Mouse (Mus musculus): ENCODE measurements around the gene 2210010C04Rik. TPM values are rescaled to one million over a fixed set of nuclear protein-coding genes. Genes with fewer than 3 reads are reported as not detected.
A peak's percentile ranks its signal among the peaks of the same experiment; 100 is the strongest.

Gene 2210010C04Rik
- total and polyA plus RNA-seq, 3 experiments = 0.06 TPM; not detected in 2

DNA sequence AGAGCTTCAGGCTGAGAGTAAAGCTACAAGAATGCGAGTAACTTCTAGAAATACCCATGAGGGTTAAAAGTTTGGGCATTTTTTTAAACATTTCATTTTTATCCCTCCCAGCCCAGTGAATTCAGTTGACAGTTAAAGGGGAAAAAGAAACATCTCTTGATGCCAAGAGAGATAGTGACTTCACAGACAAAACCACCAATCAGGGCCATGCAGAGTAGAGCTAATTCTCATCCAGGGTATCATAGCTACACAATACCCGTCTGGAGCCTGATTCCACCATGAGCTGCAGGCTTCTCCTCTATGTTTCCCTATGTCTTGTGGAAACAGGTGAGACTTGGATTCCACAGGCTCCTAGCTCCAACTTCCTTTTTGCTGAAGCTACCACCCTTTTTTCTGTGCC, 26.8 kb upstream of the 2210010C04Rik start:
- Histone ChIP-seq H3K4me1 (ENCODE audit: control insufficient read depth, insufficient read depth, low read length) (no peaks in the 10 kb centered on the region), H3K79me2 (replicated peaks; ENCODE audit: control insufficient read depth, insufficient read depth, low read length) (no peaks in the 10 kb centered on the region), H3K27ac (no peak overlapping the region), H3K4me3 (no peak overlapping the region), H3K9ac (ENCODE audit: low read depth, low read length) (no peak overlapping the region), H3K27me3 (ENCODE audit: control insufficient read depth, insufficient read depth, low read length) (no peaks in the 10 kb centered on the region), H3K36me3 (ENCODE audit: control insufficient read depth, insufficient read depth, low read length) (no peaks in the 10 kb centered on the region)
- 65% methylated on average over 2 of the region's 2 CpGs for WGBS
- no peak for TF ChIP-seq CTCF (IDR thresholded peaks at IDR 0.05)
- TF ChIP-seq POLR2A (IDR thresholded peaks at IDR 0.05; ENCODE audit: insufficient read depth, low read depth, low read length) = no peak
- TF ChIP-seq EP300 (IDR thresholded peaks at IDR 0.05; ENCODE audit: insufficient read depth, low read depth, low read length) = no peak
- intact Hi-C loops (cut with DNase I) = no loop called here
- DNase-seq = no peak

DNA sequence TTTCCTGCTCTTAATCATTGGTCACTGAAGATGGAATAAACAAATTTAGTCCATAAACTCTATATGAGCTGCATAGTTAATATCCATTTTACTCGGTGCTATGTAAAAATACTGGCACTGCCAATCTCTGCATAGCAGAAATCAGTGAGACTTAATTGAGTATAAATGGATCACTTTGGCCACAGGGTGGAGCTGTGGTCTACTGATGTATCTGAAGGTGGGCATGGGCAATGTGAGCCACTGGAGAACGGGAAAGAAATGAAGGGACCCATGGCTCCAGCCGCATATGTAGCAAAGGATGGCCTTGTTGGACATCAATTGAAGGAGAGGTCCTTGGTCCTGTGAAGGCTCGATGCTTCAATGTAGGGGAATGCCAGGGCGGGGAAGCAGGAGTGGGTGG, 25.8 kb upstream of the 2210010C04Rik start:
- no peaks in the 10 kb centered on the region for H3K4me1 ChIP-seq (ENCODE audit: control insufficient read depth, insufficient read depth, low read length)
- intact Hi-C loops (cut with DNase I) = no loop called here
- H3K36me3 ChIP-seq (ENCODE audit: control insufficient read depth, insufficient read depth, low read length) = no peaks in the 10 kb centered on the region
- no peak for DNase-seq
- H3K79me2 ChIP-seq (replicated peaks; ENCODE audit: control insufficient read depth, insufficient read depth, low read length) = no peaks in the 10 kb centered on the region
- H3K27ac ChIP-seq = no peak overlapping the region
- 65% methylated on average over 5 of the region's 5 CpGs for WGBS
- TF ChIP-seq POLR2A (IDR thresholded peaks at IDR 0.05; ENCODE audit: insufficient read depth, low read depth, low read length) = no peak
- no peak for TF ChIP-seq EP300 (IDR thresholded peaks at IDR 0.05; ENCODE audit: insufficient read depth, low read depth, low read length)
- TF ChIP-seq CTCF (IDR thresholded peaks at IDR 0.05) = no peak
- no peaks in the 10 kb centered on the region for H3K27me3 ChIP-seq (ENCODE audit: control insufficient read depth, insufficient read depth, low read length)
- H3K9ac ChIP-seq (ENCODE audit: low read depth, low read length) = no peak overlapping the region
- H3K4me3 ChIP-seq = no peak overlapping the region

DNA sequence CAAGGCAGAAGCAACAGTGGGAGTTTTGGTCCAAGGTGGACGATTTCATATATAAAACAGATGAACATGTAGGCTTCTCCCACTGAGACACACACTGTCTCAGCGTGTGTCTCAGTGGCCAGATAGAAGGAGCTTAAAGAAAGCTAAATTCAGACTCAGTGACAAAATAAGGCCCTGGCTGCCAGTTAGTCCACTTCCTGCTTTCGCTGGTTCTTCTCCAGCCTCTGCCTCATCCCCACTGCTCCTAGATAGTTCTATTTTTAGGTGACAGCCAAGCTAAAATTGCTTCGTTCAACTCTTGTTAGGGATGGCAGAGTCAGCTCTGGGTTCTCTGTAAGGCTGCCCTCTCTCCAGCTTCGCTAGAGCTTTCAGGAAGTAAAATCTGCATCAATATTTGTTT, 22.3 kb upstream of the 2210010C04Rik start:
- H3K79me2 ChIP-seq (replicated peaks; ENCODE audit: control insufficient read depth, insufficient read depth, low read length) = no peaks in the 10 kb centered on the region
- no peak overlapping the region for H3K9ac ChIP-seq (ENCODE audit: low read depth, low read length)
- TF ChIP-seq POLR2A (IDR thresholded peaks at IDR 0.05; ENCODE audit: insufficient read depth, low read depth, low read length) = no peak
- TF ChIP-seq EP300 (IDR thresholded peaks at IDR 0.05; ENCODE audit: insufficient read depth, low read depth, low read length) = no peak
- no peak for TF ChIP-seq CTCF (IDR thresholded peaks at IDR 0.05)
- intact Hi-C loops (cut with DNase I) = loop anchor here (10.0 kb wide), 2 partner anchors 77 to 467 kb away; partner anchors contain the start of gene Prss2
- peak overlapping the region; percentile 15; the same call in 1 of the 2 replicates for H3K27ac ChIP-seq
- no peaks in the 10 kb centered on the region for H3K27me3 ChIP-seq (ENCODE audit: control insufficient read depth, insufficient read depth, low read length)
- H3K4me1 ChIP-seq (ENCODE audit: control insufficient read depth, insufficient read depth, low read length) = no peaks in the 10 kb centered on the region
- H3K36me3 ChIP-seq (ENCODE audit: control insufficient read depth, insufficient read depth, low read length) = no peaks in the 10 kb centered on the region
- 43% methylated on average over 5 of the region's 5 CpGs for WGBS
- H3K4me3 ChIP-seq = no peak overlapping the region
- DNase-seq = no peak

DNA sequence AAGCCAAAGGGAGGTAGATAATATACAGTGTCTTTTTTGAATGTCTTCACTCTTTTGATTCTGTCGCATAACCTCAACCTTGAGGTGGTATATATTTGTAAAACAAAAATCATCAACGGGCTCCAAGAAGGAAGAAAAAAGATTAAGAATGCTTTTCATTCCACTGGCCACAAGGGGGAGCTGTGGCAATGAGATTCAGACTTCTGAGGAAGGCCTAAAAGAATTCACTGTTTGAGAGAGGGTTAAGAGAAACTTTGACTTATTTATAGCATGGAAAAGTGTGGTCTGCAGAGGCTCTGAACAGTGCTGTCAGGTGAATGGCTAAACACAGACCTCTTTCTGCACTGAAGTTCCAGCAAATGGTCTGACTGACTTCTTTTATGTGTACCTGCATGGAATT, 20.3 kb upstream of the 2210010C04Rik start:
- Histone ChIP-seq H3K27ac (no peak overlapping the region), H3K4me1 (ENCODE audit: control insufficient read depth, insufficient read depth, low read length) (no peaks in the 10 kb centered on the region), H3K4me3 (no peak overlapping the region), H3K9ac (ENCODE audit: low read depth, low read length) (no peak overlapping the region), H3K79me2 (replicated peaks; ENCODE audit: control insufficient read depth, insufficient read depth, low read length) (no peaks in the 10 kb centered on the region), H3K36me3 (ENCODE audit: control insufficient read depth, insufficient read depth, low read length) (no peaks in the 10 kb centered on the region), H3K27me3 (ENCODE audit: control insufficient read depth, insufficient read depth, low read length) (no peaks in the 10 kb centered on the region)
- intact Hi-C loops (cut with DNase I) = loop anchor here (10.0 kb wide), 2 partner anchors 79 to 469 kb away; partner anchors contain the start of gene Prss2
- peak in 1 of 2 experiments; percentile 22 for DNase-seq
- peak; percentile 83 for TF ChIP-seq CTCF (IDR thresholded peaks at IDR 0.05)
- no peak for TF ChIP-seq POLR2A (IDR thresholded peaks at IDR 0.05; ENCODE audit: insufficient read depth, low read depth, low read length)
- 33% methylated on average over 2 of the region's 2 CpGs for WGBS

DNA sequence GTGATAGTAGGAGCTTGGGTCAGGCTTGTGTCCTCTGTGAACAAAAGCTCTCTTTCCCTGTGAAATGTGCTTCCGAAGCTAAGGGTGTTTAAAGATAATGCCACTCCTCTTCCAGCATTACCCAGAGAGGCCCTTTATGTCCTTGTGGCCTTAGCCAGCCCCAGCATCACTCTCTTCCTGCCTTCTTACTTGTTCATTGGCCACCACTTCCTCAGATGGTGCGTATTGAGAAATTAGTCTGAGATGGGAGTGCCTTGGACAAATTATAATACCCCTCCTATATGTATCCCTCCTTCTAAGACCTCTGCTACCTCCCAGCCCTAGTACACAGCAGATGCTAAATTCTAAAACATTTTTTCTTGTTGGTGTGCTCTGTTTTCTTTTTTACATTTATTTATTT, 19.1 kb upstream of the 2210010C04Rik start:
- intact Hi-C loops (cut with DNase I) = loop anchor here (10.0 kb wide), 2 partner anchors 80 to 470 kb away; partner anchors contain the start of gene Prss2
- Histone ChIP-seq H3K4me3 (no peak overlapping the region), H3K27ac (no peak overlapping the region), H3K9ac (ENCODE audit: low read depth, low read length) (no peak overlapping the region), H3K4me1 (ENCODE audit: control insufficient read depth, insufficient read depth, low read length) (no peaks in the 10 kb centered on the region), H3K79me2 (replicated peaks; ENCODE audit: control insufficient read depth, insufficient read depth, low read length) (no peaks in the 10 kb centered on the region), H3K36me3 (ENCODE audit: control insufficient read depth, insufficient read depth, low read length) (no peaks in the 10 kb centered on the region), H3K27me3 (ENCODE audit: control insufficient read depth, insufficient read depth, low read length) (no peaks in the 10 kb centered on the region)
- DNase-seq = no peak
- TF ChIP-seq CTCF (IDR thresholded peaks at IDR 0.05) (no peak), POLR2A (IDR thresholded peaks at IDR 0.05; ENCODE audit: insufficient read depth, low read depth, low read length) (no peak)
- WGBS = 78% methylated on average over 2 of the region's 2 CpGs

DNA sequence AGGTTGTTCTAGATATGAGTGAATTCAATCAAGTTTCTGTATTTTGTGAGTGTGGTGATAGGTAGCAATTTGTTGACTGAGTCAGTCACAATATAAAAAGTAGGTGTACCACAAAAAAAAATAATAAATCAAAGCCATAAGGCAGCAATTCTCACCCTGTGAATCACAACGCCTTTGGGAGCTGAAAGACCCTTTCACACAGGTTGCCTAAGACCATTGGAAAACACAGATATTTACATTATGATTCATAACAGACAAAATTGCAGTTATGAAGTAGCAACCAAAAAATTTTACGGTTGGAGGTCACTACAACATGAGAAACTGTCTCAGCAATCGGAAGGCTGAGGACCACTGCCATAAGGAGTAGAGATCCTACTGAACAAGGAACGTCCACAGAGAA, 16.5 kb upstream of the 2210010C04Rik start:
- intact Hi-C loops (cut with DNase I) = loop anchor here (10.0 kb wide), 2 partner anchors 83 to 473 kb away; partner anchors contain the start of gene Prss2
- WGBS = 71% methylated on average over 4 of the region's 4 CpGs

More for the DNA sequence above, 16.5 kb upstream of the 2210010C04Rik start:
- Histone ChIP-seq H3K27ac (no peak overlapping the region), H3K36me3 (ENCODE audit: control insufficient read depth, insufficient read depth, low read length) (no peaks in the 10 kb centered on the region), H3K9ac (ENCODE audit: low read depth, low read length) (no peak overlapping the region), H3K79me2 (replicated peaks; ENCODE audit: control insufficient read depth, insufficient read depth, low read length) (no peaks in the 10 kb centered on the region), H3K4me1 (ENCODE audit: control insufficient read depth, insufficient read depth, low read length) (no peaks in the 10 kb centered on the region), H3K27me3 (ENCODE audit: control insufficient read depth, insufficient read depth, low read length) (no peaks in the 10 kb centered on the region), H3K4me3 (no peak overlapping the region)
- DNase-seq = no peak
- TF ChIP-seq EP300 (IDR thresholded peaks at IDR 0.05; ENCODE audit: insufficient read depth, low read depth, low read length) (no peak), CTCF (IDR thresholded peaks at IDR 0.05) (no peak), POLR2A (IDR thresholded peaks at IDR 0.05; ENCODE audit: insufficient read depth, low read depth, low read length) (no peak)
